Mouse (Mus musculus) hindbrain, postnatal 0 days (tissue): ENCODE measurements around the gene Ptprc. TPM values are rescaled to one million over a fixed set of nuclear protein-coding genes. Genes with fewer than 3 reads are reported as not detected.

Experiments used
- ATAC-seq: fragments of 200-750 bp; cut with Nextera tagmentation; 2 replicates; pipeline ENCODE4 v1.8.0; 2017; ENCODE audit warnings: mild to moderate bottlenecking, moderate TSS enrichment, moderate library complexity
- DNase-seq: peaks from one replicate; pipeline ENCODE4 v3.0.0-alpha.2; 2015; ENCODE audit warnings: low spot score
- H3K27ac ChIP-seq: fragments of 300-500 bp; sonication (generic); 2 replicates; pipeline ENCODE4 v1.5.1; 2014; ENCODE audit warnings: mild to moderate bottlenecking
- H3K27me3 ChIP-seq: fragments of 300-500 bp; sonication (generic); 2 replicates; pipeline ENCODE4 v1.6.1; 2014; ENCODE audit warnings: low read length, mixed read lengths; ENCODE audit not compliant: insufficient read depth
- H3K36me3 ChIP-seq: fragments of 300-500 bp; sonication (generic); 2 replicates; pipeline ENCODE4 v1.6.1; 2014; ENCODE audit warnings: low read length, mixed read lengths; ENCODE audit not compliant: insufficient read depth
- H3K4me1 ChIP-seq: fragments of 300-500 bp; sonication (generic); 2 replicates; pipeline ENCODE4 v1.6.1; 2014; ENCODE audit warnings: antibody characterized with exemption, low read length, mixed read lengths; ENCODE audit not compliant: insufficient read depth
- H3K4me2 ChIP-seq: fragments of 300-500 bp; sonication (generic); 2 replicates; pipeline ENCODE4 v1.6.1; 2014; ENCODE audit warnings: low read depth, mild to moderate bottlenecking, low read length, moderate library complexity, mixed read lengths
- H3K4me3 ChIP-seq: fragments of 300-500 bp; sonication (generic); 2 replicates; pipeline ENCODE4 v1.5.1; 2014; ENCODE audit warnings: low read length
- H3K9ac ChIP-seq: fragments of 300-500 bp; sonication (generic); replicated peaks from 2 replicates; pipeline ENCODE4 v1.6.1; 2014; ENCODE audit warnings: mild to moderate bottlenecking, low read length, moderate library complexity, mixed read lengths
- H3K9me3 ChIP-seq: fragments of 300-500 bp; sonication (generic); 2 replicates; pipeline ENCODE4 v1.6.1; 2016; ENCODE audit warnings: low read length, mixed read lengths
- CTCF ChIP-seq: IDR thresholded peaks from 2 replicates; pipeline ENCODE4 v1.5.1; 2016; ENCODE audit warnings: antibody characterized with exemption, control low read depth, low read depth
- WGBS: fragments of 180-500 bp; shearing (Covaris S2); extraction: QIAGEN DNeasy Blood & Tissue Kit; methylation state at CpG from one replicate; pipeline ENCODE4 v1.1.7; 2014; 5-methylcytosine and 5-hydroxymethylcytosine counted together
- polyA plus RNA-seq: library from polyadenylated mRNA; unstranded; fragments of >200 nt; fragmentation: Nextera tagmentation; extraction: Ambion mirVana; gene quantifications from 2 replicates; pipeline ENCODE4 v1.2.1, GENCODE M21; 2015
- total RNA-seq: library from RNA; depleted of rRNA; stranded (reverse); fragments of >200 nt; gene quantifications from 2 replicates; pipeline ENCODE4 v1.2.3, GENCODE M21; 2014

Ptprc gene
- total and polyA plus RNA-seq, 2 experiments from 2014 or later: 1.2 to 1.3 TPM

GRCm38 (mm10) chr1:138130145-138130544 lies 45.4 kb downstream of the Ptprc start:
- no peaks in the 10 kb centered on the region for H3K36me3 ChIP-seq
- peak; percentile 70 for DNase-seq

GRCm38 (mm10) chr1:138126843-138127242 lies 48.7 kb downstream of the Ptprc start:
- Histone ChIP-seq H3K4me3 (no peak overlapping the region), H3K36me3 (no peaks in the 10 kb centered on the region), H3K27ac (no peak overlapping the region), H3K9me3 (no peaks in the 10 kb centered on the region), H3K4me1 (no peaks in the 10 kb centered on the region), H3K4me2 (no peak overlapping the region), H3K27me3 (no peaks in the 10 kb centered on the region), H3K9ac (no peak overlapping the region)
- no peak for DNase-seq
- TF ChIP-seq CTCF: no peak
- WGBS: 56% methylated on average over 8 of the region's 8 CpGs
- ATAC-seq: no peak

More at GRCm38 (mm10) chr1:138130145-138130544, 45.4 kb downstream of the Ptprc start:
- ATAC-seq: no peak
- Histone ChIP-seq H3K27me3 (no peaks in the 10 kb centered on the region), H3K4me1 (no peaks in the 10 kb centered on the region), H3K9me3 (no peaks in the 10 kb centered on the region), H3K4me2 (no peak overlapping the region), H3K27ac (no peak overlapping the region), H3K9ac (no peak overlapping the region), H3K4me3 (no peak overlapping the region)
- 34% methylated on average over 4 of the region's 4 CpGs for WGBS
- peak; percentile 57 for TF ChIP-seq CTCF

- H3K36me3 ChIP-seq: no peaks in the 10 kb centered on the region
- no peak overlapping the region for H3K9ac ChIP-seq
- DNase-seq (no peak), ATAC-seq (no peak)
- H3K4me2 ChIP-seq: no peak overlapping the region
- H3K27ac ChIP-seq: no peak overlapping the region
- no peaks in the 10 kb centered on the region for H3K27me3 ChIP-seq
- H3K4me3 ChIP-seq: no peak overlapping the region
- 86% methylated on average over 1 of the region's 1 CpGs for WGBS
- no peaks in the 10 kb centered on the region for H3K9me3 ChIP-seq
- no peak for TF ChIP-seq CTCF
- no peaks in the 10 kb centered on the region for H3K4me1 ChIP-seq
Observed at GRCm38 (mm10) chr1:138125281-138125680, 50.2 kb downstream of the Ptprc start.

GRCm38 (mm10) chr1:138123866-138124265 lies 51.6 kb downstream of the Ptprc start:
- no peak overlapping the region for H3K4me3 ChIP-seq
- 44% methylated on average over 3 of the region's 3 CpGs for WGBS
- H3K9ac ChIP-seq: no peak overlapping the region
- no peak for TF ChIP-seq CTCF
- ATAC-seq (no peak), DNase-seq (peak; percentile 25)
- no peak overlapping the region for H3K27ac ChIP-seq
- H3K9me3 ChIP-seq: no peaks in the 10 kb centered on the region
- no peaks in the 10 kb centered on the region for H3K36me3 ChIP-seq
- no peak overlapping the region for H3K4me2 ChIP-seq
- H3K4me1 ChIP-seq: no peaks in the 10 kb centered on the region
- no peaks in the 10 kb centered on the region for H3K27me3 ChIP-seq

GRCm38 (mm10) chr1:138119895-138120294 lies 55.6 kb downstream of the Ptprc start:
- no peaks in the 10 kb centered on the region for H3K27me3 ChIP-seq
- 0 out of 2 replicates have a peak, but pooled peaks have one; percentile 13 for TF ChIP-seq CTCF
- H3K9me3 ChIP-seq: no peaks in the 10 kb centered on the region
- ATAC-seq (no peak), DNase-seq (no peak)
- H3K36me3 ChIP-seq: no peaks in the 10 kb centered on the region
- no peak overlapping the region for H3K27ac ChIP-seq
- no peak overlapping the region for H3K4me3 ChIP-seq
- no peak overlapping the region for H3K4me2 ChIP-seq
- WGBS: 60% methylated on average over 12 of the region's 12 CpGs
- H3K4me1 ChIP-seq: no peaks in the 10 kb centered on the region
- H3K9ac ChIP-seq: no peak overlapping the region

- Histone ChIP-seq H3K27me3 (no peaks in the 10 kb centered on the region), H3K9ac (no peak overlapping the region), H3K4me3 (no peak overlapping the region), H3K27ac (no peak overlapping the region), H3K36me3 (no peaks in the 10 kb centered on the region), H3K4me1 (no peaks in the 10 kb centered on the region), H3K4me2 (no peak overlapping the region), H3K9me3 (no peaks in the 10 kb centered on the region)
- 65% methylated on average over 1 of the region's 1 CpGs for WGBS
- TF ChIP-seq CTCF: no peak
- peak; percentile 35; the same call in 1 of the 2 replicates for ATAC-seq
- DNase-seq: peak; percentile 15
Observed at GRCm38 (mm10) chr1:138093219-138093618, 82.3 kb downstream of the Ptprc start.

GRCm38 (mm10) chr1:138085810-138086209 lies 89.7 kb downstream of the Ptprc start:
- Histone ChIP-seq H3K9ac (no peak overlapping the region), H3K4me1 (no peaks in the 10 kb centered on the region), H3K4me2 (no peak overlapping the region), H3K27me3 (no peaks in the 10 kb centered on the region), H3K27ac (no peak overlapping the region), H3K4me3 (no peak overlapping the region), H3K9me3 (no peaks in the 10 kb centered on the region), H3K36me3 (no peaks in the 10 kb centered on the region)
- WGBS: 0% methylated on average over 1 of the region's 1 CpGs
- DNase-seq (peak; percentile 80), ATAC-seq (peak; percentile 49)
- TF ChIP-seq CTCF: peak; percentile 79
